Mouse (Mus musculus) cortical plate, adult 2 months (tissue): ENCODE results near the gene Spocd1. TPM values are rescaled to one million over a fixed set of nuclear protein-coding genes. Genes with fewer than 3 reads are reported as not detected.

ENCODE experiments used
- H3K27ac ChIP-seq: fragments of 200-500 bp; 2 replicates; pipeline ENCODE4 v1.5.1; 2012; ENCODE audit warnings: low read length, control low read depth, inconsistent platforms; ENCODE audit not compliant: insufficient read depth
- H3K4me1 ChIP-seq: fragments of 200-500 bp; 2 replicates; pipeline ENCODE4 v1.6.1; 2011; ENCODE audit warnings: low read length; ENCODE audit not compliant: control insufficient read depth, insufficient read depth
- H3K4me3 ChIP-seq: fragments of 200-500 bp; 2 replicates; pipeline ENCODE4 v1.5.1; 2011; ENCODE audit warnings: mild to moderate bottlenecking, low read length, control low read depth; ENCODE audit not compliant: insufficient read depth
- CTCF ChIP-seq: fragments of 200-500 bp; IDR thresholded peaks from 2 replicates; pipeline ENCODE4 v1.5.1; 2011; ENCODE audit warnings: mild to moderate bottlenecking, control low read depth, low read length; ENCODE audit not compliant: insufficient read depth; ENCODE audit errors: extremely low read depth
- POLR2A ChIP-seq: fragments of 200-500 bp; IDR thresholded peaks from 2 replicates; pipeline ENCODE4 v1.6.1; 2011; ENCODE audit warnings: mild to moderate bottlenecking, low read length, control low read depth; ENCODE audit not compliant: insufficient read depth; ENCODE audit errors: extremely low read depth
- polyA plus RNA-seq: library from polyadenylated mRNA; depleted of rRNA; stranded (reverse); fragments of >200 nt; gene quantifications from 2 replicates; pipeline ENCODE4 v1.2.3, GENCODE M21; 2012

Spocd1 gene
- polyA plus RNA-seq, 1 experiment: 0.13 TPM

DNA sequence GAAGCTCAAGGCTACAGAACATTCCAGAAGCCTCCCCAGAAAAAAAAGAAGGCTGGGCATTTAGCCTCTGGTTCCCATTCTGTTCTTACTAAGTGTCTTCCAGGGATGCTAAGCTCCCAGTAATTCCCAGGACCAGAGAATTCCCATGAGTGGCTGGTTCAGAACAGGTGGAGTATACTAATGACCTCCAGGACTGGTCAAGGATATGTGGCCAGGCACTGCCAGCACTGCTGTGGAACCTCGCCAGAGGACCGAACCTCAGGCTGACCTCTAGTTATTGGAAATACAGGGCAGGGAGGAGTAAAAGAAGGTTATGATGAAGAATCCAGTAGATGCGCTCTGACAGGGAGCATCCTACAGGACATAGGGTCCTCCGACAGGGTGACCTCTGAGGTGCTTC lies 26.7 kb upstream of the Spocd1 start:
- TF ChIP-seq CTCF: no peak
- no peak for TF ChIP-seq POLR2A
- Histone ChIP-seq H3K4me3 (no peak overlapping the region), H3K4me1 (no peaks in the 10 kb centered on the region)

DNA sequence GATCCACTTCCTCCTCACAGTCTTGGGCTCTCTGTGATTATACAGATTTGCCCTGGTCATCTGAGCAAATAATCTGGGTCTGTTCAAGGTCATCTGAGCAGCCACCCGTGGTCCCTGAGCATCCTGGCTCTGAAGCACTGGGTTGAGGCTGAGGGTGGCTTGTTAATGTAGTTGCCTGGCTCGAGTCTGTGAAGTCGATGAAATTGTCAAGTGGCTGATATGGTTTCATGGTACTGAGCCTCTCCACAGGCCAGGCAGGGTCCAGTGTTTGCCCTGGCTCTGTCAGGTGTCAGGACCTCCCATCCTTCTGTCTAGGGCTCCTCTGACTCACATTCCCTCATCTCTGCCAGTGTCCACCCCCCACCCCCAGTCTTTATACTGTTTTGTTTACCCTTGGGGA lies 25.5 kb upstream of the Spocd1 start:
- Histone ChIP-seq H3K4me1 (no peaks in the 10 kb centered on the region), H3K4me3 (no peak overlapping the region), H3K27ac (no peak overlapping the region)
- no peak for TF ChIP-seq CTCF

More for the DNA sequence above, 26.7 kb upstream of the Spocd1 start:
- no peak overlapping the region for H3K27ac ChIP-seq

DNA sequence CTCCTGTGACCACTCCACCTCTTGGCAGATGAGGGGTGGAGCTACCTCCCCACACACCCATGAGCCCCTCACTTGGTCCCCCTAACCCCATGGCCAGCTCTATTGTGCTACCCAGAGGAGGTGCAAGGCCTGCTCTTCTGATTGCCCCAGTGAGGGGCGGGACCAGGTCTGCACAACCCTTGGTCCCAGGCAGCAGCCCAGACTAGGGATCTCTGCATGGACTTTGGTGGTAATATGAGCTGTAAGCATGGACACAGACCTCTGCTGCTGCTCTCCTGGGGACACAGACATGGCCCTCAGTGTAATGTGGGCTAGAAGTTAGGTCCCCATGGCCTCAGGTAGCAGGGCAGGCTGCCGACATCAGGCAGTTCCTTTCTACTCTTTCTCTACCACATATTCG lies 24.0 kb upstream of the Spocd1 start:
- TF ChIP-seq POLR2A: no peak
- no peak for TF ChIP-seq CTCF
- H3K27ac ChIP-seq: no peak overlapping the region
- H3K4me1 ChIP-seq: no peaks in the 10 kb centered on the region
- H3K4me3 ChIP-seq: no peak overlapping the region

DNA sequence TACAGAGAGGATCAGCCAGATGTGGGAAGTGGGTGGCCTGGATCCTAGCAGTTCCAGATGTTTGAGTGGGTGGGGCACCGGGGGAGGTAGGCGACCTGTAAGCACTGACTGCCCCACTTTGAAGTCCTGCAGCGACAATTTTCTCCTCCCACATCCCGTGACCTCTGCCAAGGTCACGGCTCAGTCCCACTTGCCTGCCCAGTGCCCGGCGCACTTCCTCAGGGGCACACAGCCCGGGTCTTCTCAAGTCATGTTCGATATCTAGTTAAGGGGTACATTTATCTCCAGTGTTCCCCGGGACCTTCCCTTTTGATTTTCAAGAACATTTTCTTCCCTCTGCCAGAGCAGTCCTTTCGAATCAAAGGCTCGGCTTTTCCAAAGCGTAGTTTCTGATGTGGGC lies 23.0 kb upstream of the Spocd1 start:
- no peaks in the 10 kb centered on the region for H3K4me1 ChIP-seq
- TF ChIP-seq POLR2A: no peak
- no peak for TF ChIP-seq CTCF
- H3K4me3 ChIP-seq: no peak overlapping the region
- no peak overlapping the region for H3K27ac ChIP-seq

DNA sequence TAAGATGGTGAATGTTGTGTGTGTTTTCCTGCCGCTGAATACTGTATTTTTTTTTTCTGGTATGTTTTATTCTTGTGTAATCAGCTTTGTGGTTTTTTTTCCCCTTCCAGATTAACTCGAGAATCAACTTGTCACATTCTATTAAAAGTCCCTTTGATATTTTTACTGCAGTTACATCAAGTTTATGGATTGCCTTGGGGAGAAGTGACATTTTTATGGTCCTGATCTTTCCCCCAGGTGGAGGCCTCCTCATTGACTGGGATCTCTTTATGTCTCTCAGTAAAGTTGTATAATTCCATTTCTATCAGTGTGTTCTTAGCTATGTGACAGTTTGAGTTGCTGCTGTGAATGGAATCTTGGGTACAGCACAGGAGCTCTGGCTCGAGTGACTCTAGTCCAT lies 20.2 kb upstream of the Spocd1 start:
- TF ChIP-seq POLR2A (no peak), CTCF (no peak)
- Histone ChIP-seq H3K27ac (no peak overlapping the region), H3K4me1 (no peaks in the 10 kb centered on the region), H3K4me3 (no peak overlapping the region)

DNA sequence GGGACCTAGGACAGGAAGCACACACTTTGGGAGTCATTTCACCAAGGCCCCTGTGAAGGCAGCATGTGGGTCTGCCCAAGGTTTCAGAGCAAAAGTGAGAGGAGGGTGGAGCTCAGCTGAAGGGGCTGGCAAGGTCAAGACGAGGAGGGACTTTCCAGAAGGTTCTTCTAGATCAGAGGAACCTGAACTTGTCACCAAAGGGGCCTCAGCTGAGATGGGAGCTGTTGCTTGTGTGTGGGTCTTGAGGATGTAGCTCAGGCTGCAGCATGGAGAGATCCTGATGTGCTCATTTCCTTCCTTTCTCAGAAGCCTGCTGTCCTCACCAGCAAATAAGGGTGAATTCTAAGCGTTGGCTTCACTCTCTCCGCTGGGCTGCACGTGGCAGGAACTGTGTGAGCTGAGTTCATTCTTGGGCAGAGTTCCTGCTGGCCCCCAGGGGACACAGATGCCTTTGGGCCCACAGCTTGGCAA lies 19.8 kb upstream of the Spocd1 start:
- TF ChIP-seq CTCF: no peak
- no peak for TF ChIP-seq POLR2A
- Histone ChIP-seq H3K4me1 (no peaks in the 10 kb centered on the region), H3K27ac (no peak overlapping the region), H3K4me3 (no peak overlapping the region)

DNA sequence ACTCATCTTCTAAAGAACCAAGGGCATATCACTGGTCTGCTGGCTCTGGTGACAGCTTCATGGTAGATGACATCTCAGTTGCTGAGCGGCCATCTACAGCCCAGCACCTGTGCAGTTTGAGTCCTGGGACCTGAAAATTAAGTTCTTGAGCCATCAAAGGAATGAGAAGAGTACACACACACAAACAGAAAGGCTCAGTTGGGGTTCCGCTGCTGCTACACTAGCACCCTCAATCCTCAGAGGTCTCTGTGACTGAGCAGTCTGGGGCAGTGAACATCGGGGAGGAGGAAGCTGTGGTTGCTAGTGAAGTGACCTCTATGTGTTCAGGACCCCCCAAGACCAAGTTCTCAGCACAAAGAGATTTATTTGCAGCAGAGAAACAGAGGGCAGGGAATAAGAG lies 16.1 kb upstream of the Spocd1 start:
- TF ChIP-seq POLR2A: no peak
- no peak for TF ChIP-seq CTCF
- no peaks in the 10 kb centered on the region for H3K4me1 ChIP-seq
- no peak overlapping the region for H3K27ac ChIP-seq
- H3K4me3 ChIP-seq: no peak overlapping the region

DNA sequence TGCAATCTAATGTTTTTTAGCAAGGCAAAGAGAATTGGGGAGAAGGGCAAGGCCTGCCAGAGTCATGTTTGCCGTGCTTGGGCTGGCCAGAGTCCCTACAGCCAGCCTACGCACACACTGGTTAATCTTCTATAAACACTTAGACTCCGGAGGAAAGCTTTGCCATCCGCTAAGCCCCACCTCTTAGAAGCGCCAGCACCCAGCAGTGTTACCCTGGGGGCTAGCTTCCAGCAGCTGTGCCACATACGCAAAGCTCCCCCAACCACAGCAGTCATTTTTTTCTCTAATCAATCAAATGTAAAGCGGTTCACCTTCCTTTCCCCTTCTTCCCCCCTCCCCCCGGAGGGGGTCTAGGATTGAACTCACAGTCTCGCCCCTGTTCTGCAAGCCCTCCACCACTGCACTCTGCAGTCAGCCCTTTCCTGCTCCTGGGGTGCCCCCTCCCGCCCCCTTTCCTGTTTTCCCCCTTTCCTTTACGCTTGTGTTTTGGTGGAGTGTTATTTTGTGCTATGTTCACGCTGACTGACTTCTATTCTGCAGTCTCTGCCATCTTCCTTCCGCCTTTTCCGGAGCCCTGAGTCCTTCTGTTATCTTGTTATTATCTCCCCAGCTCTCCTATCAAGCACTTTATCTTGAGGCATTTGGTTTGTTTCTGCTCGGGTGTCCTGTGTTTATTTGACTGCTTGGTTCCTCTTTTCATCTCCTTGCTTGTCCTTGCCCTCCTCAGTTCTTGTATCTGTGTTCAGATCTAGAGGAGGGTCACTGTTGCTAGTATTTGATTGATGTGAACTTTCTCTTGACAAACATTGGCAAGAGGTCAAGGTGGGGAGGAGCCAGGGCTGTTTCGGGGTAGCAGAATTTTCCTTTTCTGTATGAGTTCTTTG lies 15.0 kb upstream of the Spocd1 start:
- H3K27ac ChIP-seq: no peak overlapping the region
- TF ChIP-seq CTCF (no peak), POLR2A (no peak)
- H3K4me3 ChIP-seq: no peak overlapping the region
- no peaks in the 10 kb centered on the region for H3K4me1 ChIP-seq

DNA sequence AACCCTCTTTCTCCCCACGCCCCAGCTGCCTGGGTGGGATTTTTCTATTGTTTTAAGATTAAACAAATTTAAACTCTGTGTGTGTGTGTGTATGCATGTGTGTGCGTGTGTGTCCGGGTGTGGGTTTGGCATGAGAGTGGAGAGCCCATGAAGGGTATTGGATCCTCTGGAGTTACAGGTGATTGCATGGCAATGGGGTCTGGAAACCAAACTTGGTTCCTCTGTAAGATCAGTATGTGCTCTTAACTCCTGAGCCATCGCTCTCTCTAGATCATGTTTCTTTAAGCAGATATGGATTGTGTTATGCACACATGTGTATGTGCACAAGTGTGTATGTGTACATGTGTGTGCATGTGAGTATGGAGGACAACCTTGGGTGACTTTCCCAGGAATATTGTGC lies 14.4 kb upstream of the Spocd1 start:
- TF ChIP-seq CTCF (no peak), POLR2A (no peak)
- Histone ChIP-seq H3K4me1 (no peaks in the 10 kb centered on the region), H3K4me3 (no peak overlapping the region), H3K27ac (no peak overlapping the region)

DNA sequence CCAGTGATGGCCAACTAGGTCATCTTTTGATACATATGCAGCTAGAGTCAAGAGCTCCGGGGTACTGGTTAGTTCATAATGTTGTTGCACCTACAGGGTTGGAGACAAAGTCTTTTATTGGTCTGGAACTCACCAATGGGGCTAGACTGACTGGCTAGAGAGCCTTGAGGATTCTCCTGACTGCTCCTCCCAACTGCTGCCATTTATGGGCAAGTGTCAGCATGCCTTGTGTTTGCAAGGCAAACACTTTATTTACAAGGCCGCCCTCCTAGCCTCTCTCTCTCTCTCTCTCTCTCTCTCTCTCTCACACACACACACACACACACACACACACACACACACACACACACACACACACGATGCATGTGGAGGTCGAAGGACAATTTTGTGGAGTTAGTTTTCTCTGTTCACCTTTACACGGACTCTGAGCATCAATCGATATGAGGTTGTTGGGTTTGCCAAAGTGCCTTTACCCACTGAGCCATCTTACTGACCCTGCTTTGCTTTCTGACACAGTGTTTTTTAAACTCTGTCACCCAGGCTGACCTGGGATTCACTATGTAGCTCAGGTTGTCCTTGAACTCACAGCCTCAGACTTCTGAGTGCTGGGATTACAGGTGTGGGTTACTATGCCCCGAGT lies 13.6 kb upstream of the Spocd1 start:
- TF ChIP-seq CTCF (no peak), POLR2A (no peak)
- Histone ChIP-seq H3K4me3 (no peak overlapping the region), H3K27ac (no peak overlapping the region), H3K4me1 (no peaks in the 10 kb centered on the region)
